Mouse (Mus musculus): ENCODE measurements around the gene BC048562.

The BC048562 gene

GRCm38 (mm10) chr9:108450292-108451169 is 14.2 kb downstream of the BC048562 start:
- no peak for DNase-seq (ENCODE audit: low spot score in 2 of 2)

- no peak for DNase-seq (ENCODE audit: low spot score in 2 of 2)
These were observed 14.8 kb downstream of the BC048562 start for GRCm38 (mm10) chr9:108451170-108451493.

- no peak for DNase-seq (ENCODE audit: low spot score in 2 of 2)
These were observed 15.4 kb downstream of the BC048562 start for GRCm38 (mm10) chr9:108451519-108452160.

GRCm38 (mm10) chr9:108452291-108452906 is 16.1 kb downstream of the BC048562 start:
- DNase-seq (ENCODE audit: low spot score in 2 of 2): peak; percentile 73 to 79

GRCm38 (mm10) chr9:108452911-108453310 is 16.6 kb downstream of the BC048562 start:
- DNase-seq (ENCODE audit: low spot score in 2 of 2): no peak

- DNase-seq (ENCODE audit: low spot score in 2 of 2): no peak
These were observed 17.2 kb downstream of the BC048562 start for GRCm38 (mm10) chr9:108453458-108453857.

GRCm38 (mm10) chr9:108454429-108454828 is 18.1 kb downstream of the BC048562 start:
- no peak for DNase-seq (ENCODE audit: low spot score in 2 of 2)

GRCm38 (mm10) chr9:108455747-108456571 is 19.7 kb downstream of the BC048562 start:
- no peak for DNase-seq (ENCODE audit: low spot score in 2 of 2)

GRCm38 (mm10) chr9:108456953-108457352 is 20.7 kb downstream of the BC048562 start:
- DNase-seq (ENCODE audit: low spot score in 2 of 2): no peak

GRCm38 (mm10) chr9:108459939-108460318 is 23.6 kb downstream of the BC048562 start:
- no peak for DNase-seq (ENCODE audit: low spot score in 2 of 2)

- DNase-seq (ENCODE audit: low spot score in 2 of 2): peak; percentile 78 to 83
These were observed 24.3 kb downstream of the BC048562 start, which contains the start of gene Ccdc71 for GRCm38 (mm10) chr9:108460319-108461178. TSS of gene Ccdc71 (plus strand) at chr9:108460527.

GRCm38 (mm10) chr9:108461181-108461631 is 24.9 kb downstream of the BC048562 start, which contains the start of gene Klhdc8b:
TSS of gene Klhdc8b (minus strand) at chr9:108461581.
- DNase-seq (ENCODE audit: low spot score in 2 of 2): no peak

GRCm38 (mm10) chr9:108461675-108462074 is 25.4 kb downstream of the BC048562 start:
- no peak for DNase-seq (ENCODE audit: low spot score in 2 of 2)

GRCm38 (mm10) chr9:108462192-108462591 is 25.9 kb downstream of the BC048562 start:
- no peak for DNase-seq (ENCODE audit: low spot score in 2 of 2)

- DNase-seq (ENCODE audit: low spot score in 2 of 2): no peak
These were observed 27.4 kb downstream of the BC048562 start for GRCm38 (mm10) chr9:108463713-108464112.

- no peak for DNase-seq (ENCODE audit: low spot score in 2 of 2)
These were observed 29.9 kb downstream of the BC048562 start for GRCm38 (mm10) chr9:108466219-108466618.

GRCm38 (mm10) chr9:108469430-108469829 is 33.1 kb downstream of the BC048562 start:
- DNase-seq (ENCODE audit: low spot score in 2 of 2): no peak

- no peak for DNase-seq (ENCODE audit: low spot score in 2 of 2)
These were observed 33.6 kb downstream of the BC048562 start for GRCm38 (mm10) chr9:108469845-108470244.

GRCm38 (mm10) chr9:108474528-108474927 is 38.2 kb downstream of the BC048562 start:
- DNase-seq (ENCODE audit: low spot score in 2 of 2): no peak

- DNase-seq (ENCODE audit: low spot score in 2 of 2): no peak
These were observed 42.4 kb downstream of the BC048562 start for GRCm38 (mm10) chr9:108478638-108479156.
